Mouse (Mus musculus) telencephalon, adult 2 months (tissue): ENCODE measurements around the gene Cd4.

ENCODE experiments used
- DNase-seq: peaks from one replicate; pipeline ENCODE4 v3.0.0-alpha.2; 2011; ENCODE audit warnings: low read depth, low spot score

The Cd4 gene

DNA sequence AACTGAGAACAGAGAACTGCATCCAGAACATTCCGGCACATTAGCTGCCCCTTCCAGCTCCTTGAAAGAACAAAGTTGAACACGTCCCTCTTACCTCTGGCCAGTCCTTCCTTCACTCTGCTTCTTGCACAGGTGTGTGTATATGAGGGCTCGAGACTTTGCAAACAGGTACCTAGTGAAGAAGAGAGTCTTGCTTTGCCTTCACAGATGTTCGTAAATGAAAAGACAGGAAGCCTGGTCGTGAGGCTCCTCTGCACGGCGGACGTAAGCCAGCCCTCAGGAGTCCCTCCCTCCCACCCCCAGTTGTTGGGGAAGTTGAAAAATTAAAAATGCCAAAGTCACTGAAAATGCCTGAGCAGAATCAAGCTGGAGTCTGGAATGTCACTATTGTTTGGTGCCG is at the start of gene Cd4:
Cd4 (minus strand) TSS at position 236 of the 400 bp plus-strand sequence.
- DNase-seq = no peak

DNA sequence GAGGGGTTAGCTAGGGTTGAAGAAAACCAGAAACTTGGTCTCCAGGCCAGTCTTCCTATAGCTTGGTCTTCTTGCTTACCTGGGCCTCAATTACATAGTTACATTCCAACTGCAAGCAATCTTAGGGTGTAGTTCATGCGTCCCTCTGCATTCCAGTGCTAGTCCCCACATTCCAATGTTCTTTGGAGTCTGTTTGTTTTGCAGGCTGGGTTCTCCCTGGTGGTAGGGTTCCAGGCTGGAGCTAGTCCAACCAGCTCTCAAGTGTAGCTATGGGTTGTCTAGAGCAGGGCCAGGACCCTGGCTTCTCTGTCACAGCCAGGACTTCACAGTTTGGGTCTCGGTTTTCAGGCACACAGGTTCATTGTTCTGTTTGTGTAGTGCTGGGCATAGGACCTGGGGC is 49.5 kb upstream of the Cd4 start:
- DNase-seq = no peak

DNA sequence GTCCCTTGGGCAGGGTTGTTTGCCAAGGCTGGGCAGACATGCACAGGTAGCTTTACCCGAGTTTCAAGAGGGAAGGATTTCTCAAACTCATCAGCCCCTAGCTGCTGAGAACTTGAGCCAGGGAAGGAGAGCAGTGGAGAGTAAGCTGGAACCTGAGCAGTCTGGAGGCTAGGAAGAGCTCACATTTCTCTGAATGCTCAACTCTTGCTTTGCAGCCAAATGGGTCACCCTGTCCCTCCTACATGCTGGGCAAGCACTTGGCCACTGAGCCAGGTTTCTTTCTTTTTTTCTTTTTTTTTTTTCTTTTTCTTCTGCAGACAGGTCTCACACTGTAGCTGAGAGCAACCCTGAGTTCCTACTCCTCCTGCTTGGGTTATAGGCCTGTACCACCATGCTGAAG is 48.7 kb upstream of the Cd4 start:
- no peak for DNase-seq

DNA sequence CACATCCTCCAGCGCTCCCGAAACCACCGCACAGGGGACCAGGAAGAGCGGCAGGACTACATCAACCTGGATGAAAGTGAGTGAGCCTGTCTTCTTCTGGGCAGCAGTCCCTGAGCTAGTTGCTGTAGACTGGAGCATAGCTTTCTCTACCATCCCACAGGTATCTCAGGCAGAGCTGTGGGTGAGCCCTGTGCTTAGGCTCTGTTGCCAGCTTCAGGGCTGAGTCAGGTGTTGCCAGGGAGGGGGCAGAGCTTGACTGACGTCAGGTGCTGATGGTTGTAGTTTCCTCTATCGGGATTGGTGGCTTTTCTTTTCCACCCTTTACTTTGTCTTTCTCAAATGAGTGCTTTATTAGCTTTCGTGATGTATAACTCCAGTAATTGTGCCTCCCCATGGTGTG is 46.6 kb upstream of the Cd4 start:
- no peak for DNase-seq

DNA sequence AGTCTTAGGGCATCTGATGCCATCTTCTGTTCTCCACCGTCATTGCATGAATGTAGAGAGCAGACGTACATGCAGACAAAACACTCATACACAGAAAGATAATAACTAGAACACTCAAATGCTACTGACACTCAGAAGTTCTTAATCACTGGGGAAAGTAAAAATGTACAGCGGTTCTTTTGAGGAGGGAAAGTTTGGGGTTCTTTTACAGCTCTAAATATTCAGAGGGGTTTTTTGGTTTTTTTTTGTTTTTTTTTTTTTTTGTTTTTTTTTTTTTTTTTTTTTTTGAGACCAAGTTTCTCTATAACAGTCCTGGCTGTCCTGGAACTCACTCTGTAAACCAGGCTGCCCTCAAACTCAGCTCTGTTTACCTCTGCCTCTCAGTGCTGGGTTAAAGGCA is 45.1 kb upstream of the Cd4 start:
- no peak for DNase-seq

DNA sequence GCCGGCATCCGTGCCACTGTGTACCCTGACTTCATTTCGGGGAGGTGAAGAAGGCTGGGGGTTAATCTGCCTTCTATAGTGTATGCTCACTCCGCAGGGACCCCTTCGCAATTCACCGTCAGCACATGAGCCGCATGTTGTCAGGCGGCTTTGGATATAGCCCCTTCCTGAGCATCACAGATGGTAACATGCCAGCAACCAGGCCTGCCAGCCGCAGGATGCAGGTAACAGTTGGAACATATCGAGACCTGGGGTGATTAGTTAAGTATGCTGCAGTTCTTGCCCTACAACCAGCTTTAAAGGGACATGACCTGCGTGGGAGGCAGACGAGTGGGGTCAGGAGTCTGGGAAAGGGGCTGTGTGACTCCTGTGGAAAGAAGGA is 44.3 kb upstream of the Cd4 start:
- DNase-seq = no peak

DNA sequence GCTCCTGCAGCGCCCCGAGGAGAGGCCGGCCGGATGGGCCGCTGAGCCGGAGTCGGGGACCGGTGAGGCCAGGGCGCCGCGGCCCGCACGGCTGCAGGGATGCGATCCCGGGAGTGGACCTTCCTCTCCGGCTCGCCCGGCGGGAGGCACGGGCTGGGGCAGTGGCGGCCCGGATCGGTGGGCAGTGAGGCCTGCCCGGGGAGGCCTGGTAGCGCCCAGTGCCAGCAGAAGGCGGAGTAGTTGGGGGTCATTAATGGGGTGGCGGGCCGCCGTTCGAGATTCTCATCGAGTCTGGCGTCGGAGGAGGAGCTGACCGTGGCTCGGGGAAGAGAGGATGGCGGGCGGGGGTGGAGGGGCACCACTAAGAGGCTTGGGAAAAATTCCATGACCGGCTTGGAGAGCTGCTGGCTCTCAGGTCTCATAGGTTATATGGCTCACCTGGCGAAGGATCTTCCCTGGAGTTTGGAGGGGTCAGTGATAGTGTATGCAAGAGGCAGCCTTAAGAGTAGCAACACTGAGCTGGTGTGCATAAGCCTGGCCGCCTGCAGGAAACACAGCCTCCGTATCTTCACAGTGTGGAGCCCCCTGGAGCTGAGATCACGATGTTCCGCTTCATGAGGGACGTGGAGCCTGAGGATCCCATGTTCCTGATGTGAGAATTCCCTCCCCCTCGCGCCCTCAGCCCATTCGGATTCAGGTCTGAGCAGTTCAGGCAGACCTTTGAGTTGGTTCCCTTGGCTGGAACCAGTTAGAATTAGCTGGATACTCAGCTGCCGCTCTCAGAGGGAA is 43.7 kb upstream of the Cd4 start:
- DNase-seq = no peak

DNA sequence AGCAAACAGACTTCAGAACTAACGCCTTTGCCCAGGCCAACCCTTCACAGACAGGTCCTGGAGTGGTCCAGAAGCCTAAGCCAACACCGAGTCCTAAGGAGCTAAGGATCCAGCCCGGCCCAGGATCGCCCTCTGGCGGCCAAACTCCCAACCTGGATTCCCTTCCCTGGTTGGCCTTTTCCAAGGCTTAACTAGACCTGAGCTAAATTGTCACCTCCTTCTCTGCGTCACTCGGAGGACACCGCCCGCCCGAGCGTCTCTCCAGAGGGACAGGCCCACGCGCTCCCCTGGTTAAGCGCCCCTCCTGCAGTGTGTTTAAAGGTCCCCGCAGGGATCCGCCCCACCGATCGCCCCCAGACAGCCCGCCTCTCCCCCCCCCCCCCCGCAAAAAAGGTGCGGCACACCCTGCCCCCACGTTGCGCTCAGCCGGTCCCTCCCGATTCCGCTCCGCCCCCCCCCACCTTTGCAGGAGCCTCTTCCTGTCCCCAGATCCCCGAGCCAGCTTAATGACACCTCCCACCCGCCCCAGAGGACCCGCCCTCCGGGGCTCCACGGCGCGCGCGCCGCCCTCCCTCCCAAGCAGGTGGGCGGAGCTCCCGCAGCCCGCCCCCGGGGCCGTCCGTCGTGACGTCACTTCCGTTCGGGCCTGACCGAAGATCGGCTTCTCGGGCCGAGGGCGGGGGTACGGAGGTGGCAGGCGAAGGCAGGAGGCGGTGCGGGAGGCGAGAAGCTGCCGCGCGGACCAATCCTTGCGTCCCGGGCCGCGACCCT is 42.9 kb upstream of the Cd4 start, which contains the start of gene Mlf2:
Mlf2 (plus strand) TSS at position 633 of the 771 bp plus-strand sequence.
- DNase-seq = peak; percentile 96

DNA sequence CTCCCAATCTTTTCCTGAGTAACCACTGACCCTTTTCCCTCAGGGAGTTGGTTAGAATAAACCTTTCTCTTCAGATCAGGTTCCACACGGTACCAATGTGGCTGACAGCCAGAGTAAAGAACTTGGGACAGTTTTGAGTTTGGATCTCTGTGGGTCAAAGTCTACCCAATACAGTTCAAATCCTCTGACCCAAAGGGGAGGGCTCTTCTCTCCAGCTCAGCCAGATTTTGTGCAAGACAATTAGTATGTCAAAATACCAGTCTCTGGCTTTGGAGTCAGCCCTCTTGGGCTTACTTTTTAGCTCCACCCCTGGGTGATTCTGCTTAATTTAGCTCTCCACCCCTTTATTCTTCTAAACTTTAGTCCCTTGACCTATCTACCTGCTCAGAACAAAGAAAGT is 42.2 kb upstream of the Cd4 start:
- no peak for DNase-seq

DNA sequence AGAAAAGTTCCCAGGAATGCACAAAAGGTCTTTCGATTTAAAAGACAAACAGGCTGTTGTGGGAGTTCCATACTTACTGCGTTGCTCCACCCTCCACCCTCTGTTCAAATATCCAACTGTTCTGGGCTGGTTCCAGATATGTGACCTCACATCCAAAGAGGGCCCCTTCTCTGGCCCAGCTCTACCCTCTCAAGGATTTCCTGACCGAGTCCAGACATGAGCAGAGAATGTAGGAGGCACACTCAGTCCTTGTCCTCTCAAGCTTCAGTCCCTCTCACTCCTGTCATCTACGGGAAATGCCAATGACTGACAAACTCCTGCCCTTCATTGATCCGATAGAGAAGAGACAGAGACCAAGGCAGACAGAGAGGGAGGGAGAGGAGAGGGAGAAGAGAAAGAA is 37.9 kb upstream of the Cd4 start:
- no peak for DNase-seq

DNA sequence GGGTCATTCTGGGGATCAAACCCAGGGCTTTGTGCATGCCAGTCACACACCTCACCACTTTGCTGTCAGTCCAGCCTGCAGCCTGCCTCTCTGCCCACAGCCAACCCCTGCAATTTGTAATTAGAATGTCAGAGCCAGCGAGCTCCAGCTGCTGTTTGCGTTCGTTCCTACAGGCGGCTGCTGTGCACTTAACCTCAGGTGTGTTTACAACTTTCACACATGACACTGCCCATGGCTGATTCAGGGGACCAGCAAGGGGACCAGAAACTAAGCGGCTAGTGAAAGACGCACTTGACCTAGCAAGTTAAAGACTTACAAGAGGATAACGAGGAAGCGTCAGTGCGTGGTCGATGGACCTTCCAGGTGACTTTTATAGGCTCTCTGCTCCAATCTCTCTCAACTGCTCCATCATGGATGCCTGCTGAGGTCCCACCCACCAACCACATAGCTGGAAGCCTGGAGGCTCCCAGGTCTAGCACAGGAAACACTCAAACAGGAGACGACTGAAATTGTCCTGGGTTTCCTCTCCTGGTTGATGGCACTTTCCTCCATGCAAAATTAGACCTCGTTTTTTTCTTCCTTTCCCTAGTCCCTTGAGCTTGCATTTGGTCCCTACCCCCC is 37.3 kb upstream of the Cd4 start:
- no peak for DNase-seq

DNA sequence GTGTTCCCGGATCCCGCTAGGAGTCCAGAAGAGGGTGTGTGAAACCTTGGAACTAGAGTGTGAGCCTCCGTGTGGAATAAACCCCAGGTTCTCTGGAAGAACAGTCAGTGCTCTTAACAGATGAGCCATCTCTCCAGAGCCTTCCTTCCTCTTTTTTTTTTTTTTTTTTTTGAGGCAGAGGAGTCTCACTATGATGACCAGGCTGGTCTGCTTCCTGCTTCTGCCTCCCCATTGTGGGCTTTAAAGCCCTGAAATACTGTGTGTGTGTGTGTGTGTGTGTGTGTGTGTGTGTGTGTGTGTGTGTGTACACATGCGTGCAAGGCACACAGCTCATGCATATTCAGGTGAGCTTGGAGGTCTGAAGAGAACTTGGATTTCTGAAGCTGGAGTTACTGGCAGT is 33.5 kb upstream of the Cd4 start:
- DNase-seq = no peak

DNA sequence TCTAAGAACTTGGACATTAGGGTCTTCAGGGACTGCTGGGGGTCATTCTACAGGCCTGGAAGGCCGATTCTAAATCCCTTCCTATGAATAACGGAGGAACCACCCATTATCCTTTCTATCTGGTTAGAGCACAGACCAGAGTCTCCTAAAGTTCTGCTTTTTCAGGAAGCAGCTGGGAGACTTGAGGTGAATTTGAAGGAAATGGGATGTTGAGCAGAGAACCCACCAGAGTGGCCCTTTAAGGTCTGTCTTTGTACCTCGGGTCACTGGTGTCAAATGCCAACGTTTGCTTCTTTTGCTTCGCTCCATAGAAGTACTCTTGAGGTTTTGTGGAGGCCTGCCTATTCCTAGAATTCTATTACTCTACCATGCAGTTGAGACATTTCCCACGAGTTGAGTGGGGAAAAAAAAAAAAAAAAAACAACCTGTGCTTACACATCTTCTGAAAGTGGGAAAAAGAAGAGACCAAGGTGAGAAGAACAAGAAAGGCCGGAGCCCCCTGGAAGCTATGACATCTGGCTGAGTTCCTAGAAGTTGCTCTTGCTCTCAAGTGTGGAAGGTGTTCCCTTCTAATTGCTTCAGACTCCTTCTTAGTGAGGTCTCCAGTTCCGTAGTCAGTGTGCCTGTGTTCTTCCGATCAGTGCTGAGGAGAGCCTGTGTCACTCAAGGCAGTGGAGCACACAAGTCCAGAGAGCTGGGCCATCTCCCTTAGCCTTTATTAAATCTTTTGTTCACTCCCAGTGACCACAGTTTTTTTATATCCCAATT is 32.5 kb upstream of the Cd4 start:
- DNase-seq = no peak

DNA sequence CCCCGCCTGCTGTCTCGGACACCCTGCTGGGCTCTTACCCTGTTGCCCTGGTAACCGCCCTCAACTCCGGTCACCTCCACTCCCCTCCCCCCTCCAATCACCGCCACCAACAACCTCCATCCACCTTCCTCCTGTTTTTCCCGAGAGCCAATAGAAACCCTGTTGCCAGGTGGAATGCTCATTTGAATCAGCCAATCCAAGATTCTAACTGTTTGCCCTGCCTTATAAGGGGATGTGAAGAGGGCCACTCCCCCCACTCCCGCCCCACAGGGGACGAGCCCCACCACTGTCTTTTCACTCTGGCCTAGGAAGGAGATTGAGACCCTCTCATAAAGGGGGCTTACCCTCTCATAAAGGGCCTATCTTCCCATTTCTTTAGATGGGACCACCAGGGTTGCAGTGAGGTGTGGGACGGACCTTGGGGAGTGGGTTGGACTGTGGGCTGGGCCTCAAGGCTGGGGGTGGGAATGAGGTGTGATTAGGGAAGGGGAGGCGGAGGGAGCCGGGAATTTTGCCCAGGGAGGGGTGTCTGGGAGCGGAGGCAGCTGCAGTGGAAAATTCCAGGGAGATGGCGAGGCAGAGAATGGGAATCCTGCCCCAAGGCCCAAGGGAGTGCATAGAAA is 31.8 kb upstream of the Cd4 start, which contains the start of gene Ptms:
Ptms (minus strand) TSS at position 409 of the 623 bp plus-strand sequence.
- DNase-seq = peak; percentile 98

DNA sequence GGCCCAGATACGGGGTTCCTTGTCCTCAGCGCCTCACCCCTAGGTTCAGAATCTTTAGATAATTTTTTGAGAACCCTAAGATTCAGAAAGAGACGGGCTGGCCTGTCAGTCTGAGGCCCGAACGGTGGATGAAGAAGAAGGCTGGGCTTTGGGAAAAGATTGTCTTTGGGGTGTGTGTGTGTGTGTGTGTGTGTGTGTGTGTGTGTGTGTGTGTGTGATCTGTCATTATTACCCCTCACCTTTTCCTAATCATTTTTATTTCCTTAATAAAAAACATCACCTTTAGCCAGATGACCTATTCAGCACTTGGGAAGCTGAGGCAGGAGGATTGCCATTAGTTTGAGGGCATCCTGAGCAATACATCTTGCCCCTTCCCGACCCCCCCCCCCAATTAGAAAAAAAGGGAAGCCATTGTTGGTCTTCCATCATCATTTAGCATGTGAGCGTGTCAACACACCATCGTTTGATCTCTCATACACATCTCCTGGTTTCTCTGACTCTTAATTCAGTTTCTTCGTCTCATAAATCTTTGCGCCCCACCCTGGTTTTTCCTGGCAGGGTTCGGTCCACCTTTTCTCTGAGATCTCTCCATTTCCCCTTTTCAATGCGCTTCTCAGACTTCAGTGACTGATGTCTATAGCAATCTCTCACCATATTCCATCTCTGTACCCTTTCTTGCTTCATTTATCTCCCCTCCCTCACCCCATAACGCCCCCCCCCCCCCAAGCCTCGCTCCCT is 31.0 kb upstream of the Cd4 start:
- DNase-seq = no peak

DNA sequence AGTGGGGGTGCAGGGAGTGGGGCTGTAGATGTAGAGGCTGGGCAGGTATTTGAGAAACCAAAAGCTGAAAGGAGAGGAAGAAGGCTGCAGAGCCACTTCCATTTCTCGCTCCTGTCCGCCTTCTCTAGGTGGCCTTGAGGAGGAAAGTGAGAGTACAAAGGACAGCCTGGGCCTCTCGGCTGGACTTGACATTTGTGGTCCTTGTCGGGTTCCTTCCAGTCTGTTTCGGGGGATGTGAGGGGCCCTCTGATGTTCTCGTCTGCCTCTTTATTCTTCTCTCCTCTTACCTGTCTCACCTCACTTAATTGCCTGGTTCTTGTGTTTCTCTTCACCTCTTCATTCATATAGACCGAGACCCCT is 30.3 kb upstream of the Cd4 start:
- no peak for DNase-seq

DNA sequence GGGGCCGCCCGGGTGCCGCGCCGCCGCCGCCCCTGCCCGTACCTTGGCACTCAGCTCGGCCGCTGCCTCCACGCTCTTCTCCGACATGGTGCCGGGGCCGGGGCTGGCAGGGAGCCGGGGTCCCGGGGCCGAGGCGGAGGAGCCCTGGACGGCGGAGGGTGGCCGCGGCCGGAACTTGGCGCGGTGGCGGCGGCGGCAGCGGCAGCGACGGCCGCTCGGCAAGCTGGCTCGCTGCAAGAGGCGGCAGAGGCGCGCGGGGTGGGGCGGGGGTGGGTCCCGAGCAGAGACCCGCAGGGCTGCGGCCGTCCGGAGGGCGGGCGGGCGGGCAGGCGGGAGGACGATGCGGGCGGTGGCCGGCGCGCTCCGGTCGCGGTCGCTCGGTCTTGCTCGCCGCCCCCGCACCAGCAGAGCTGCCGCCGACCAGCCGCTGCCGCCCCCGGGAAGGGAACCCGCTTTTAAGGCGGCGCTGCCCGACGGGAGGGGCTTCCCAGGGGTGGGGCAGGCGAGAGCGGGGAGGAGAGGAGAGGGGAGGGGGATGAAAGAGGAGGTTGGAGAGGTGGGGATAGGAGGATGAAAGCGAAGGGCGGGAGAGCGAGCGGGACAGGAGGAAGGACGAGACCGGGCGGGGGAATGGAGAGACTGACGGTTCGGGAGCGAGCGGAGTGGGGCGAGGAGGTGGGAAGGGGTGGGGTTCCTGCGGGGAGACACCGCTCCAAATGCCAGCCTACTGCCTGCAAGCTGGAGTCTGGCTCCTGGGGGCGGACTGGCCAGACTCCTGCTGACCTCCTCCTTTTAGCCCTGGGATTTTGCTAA is 29.7 kb upstream of the Cd4 start:
- DNase-seq = peak; percentile 97

DNA sequence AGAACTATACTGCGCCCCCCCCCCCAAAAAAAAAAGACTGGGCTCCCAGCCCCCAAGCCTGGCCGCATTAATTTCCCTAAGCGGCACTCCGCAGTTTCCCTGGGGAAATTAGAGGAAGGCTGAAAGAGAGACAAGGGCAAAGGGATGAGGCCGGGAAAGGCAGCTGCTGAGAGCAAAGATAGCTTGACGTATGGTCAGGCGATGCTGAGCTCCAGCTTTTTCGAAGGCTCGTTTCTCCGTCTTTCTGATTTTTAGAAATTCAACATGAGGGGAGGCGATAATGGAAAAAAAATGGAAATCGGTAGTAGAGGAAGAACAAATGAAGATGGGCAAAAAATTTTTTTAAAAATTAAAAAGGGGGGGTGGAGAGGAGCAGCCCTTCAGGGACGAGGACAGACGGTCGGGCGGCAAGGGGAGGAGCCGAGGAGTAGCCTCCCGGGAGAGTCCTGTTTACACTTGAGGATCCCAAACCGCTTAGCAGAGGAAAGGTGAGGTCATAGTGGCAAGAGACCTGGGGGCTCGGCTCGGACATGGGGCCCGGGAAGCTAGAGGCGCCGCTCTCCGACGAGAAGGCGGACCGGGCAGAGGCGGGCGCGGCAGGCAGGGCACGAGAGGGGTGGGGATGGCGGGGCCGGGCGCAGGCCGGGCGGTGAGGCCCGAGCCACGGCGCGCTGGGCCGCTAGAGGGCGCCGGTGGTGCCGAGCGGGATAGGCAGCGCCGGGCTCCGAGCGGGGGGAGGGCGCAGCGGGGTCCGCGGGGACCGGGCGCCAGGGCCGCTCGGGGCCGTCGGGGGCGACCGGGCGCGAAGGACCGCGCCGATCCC is 28.9 kb upstream of the Cd4 start:
- DNase-seq = no peak
